Mouse (Mus musculus): Measurements from ENCODE around the gene Ube2l3.
A peak's percentile ranks its signal among the peaks of the same experiment; 100 is the strongest.
"Not testable (repeated sequence)": the region's sequence is repeated elsewhere in the genome, so short reads cannot be mapped to it uniquely, and the experiment has no call there.

Gene Ube2l3

DNA sequence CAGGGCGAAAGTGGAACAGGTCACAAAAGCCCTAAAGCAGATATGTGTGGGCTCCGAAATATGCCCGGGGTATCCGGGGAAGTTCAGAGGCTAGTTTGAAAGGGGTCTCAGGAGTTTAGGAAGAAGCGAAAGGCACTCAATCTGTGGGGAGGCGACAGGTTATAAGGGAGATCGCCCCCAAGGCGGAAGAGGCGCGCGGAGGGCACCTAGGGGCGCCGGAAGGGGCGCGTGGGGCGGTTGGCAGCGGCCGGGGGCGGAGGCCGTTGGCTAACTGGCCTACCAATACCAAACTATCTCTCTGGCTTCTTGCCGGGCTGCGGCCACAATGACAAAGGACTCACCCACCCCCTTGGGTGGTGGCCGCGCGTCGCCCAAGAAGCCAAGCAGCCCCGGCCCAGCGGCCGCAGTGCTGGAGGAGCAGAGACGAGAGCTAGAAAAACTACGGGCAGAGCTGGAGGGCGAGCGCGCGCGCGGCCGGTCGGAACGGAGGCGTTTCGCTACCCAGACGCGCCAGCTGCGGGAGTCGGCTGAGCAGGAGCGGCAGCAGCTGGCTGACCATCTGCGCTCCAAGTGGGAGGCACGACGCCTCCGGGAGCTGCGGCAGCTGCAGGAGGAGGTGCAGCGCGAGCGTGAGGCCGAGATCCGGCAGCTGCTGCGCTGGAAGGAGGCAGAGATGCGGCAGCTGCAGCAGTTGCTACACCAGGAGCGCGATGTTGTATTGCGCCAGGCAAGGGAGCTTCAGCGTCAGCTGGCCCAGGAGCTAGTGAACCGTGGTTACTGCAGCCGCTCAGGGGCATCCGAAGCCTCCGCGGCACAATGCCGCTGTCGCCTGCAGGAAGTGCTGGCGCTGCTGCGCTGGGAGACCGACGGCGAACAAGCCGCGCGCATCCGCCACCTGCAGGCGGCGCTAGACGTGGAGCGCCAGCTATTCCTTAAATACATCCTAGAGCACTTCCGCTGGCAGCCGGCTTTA is 6.2 kb upstream of the Ube2l3 start, which contains the start of gene Rimbp3:
Rimbp3 (plus strand) TSS at position 215 of the 973 bp plus-strand sequence.
- DNase-seq = peak; percentile 75 to 84

DNA sequence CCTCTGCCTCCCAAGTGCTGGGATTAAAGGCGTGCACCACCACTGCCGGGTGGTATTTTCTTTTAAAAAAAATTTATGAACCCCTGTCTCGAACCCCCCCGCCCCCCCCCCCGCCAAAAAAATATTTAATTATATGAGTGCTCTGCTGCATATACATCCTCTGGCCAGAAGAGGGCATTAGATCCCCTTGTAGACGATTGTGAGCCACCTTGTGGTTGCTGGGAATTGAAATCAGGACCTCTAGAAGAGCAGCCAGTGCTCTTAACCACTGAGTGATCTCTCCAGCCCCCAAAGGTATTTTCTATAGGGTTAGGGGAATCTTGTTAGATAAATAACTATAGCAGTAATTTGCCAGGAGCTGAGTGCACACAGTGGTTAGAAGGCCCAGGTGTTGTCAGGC is 2.5 kb upstream of the Ube2l3 start:
- peak; percentile 41 to 42 for DNase-seq

DNA sequence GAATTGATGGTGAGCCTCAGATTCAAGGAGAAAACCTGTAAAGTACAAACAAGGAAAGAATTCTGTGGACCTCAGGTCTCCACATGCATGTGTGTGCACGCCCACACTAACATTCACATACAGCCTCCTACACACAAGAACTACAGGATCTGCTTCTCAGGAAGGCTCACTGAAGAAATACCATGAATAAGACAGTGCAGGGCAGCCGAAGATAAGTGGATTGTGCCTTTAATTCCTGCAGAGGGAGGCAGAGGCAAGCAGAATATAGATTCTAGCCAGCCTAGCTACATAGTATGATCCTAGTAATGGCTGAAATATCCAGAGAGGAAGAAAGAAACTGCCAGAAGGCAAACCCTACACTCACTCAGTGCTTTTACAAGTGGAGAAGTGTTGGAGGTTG is 472 bp downstream of the Ube2l3 start:
- DNase-seq = no peak

DNA sequence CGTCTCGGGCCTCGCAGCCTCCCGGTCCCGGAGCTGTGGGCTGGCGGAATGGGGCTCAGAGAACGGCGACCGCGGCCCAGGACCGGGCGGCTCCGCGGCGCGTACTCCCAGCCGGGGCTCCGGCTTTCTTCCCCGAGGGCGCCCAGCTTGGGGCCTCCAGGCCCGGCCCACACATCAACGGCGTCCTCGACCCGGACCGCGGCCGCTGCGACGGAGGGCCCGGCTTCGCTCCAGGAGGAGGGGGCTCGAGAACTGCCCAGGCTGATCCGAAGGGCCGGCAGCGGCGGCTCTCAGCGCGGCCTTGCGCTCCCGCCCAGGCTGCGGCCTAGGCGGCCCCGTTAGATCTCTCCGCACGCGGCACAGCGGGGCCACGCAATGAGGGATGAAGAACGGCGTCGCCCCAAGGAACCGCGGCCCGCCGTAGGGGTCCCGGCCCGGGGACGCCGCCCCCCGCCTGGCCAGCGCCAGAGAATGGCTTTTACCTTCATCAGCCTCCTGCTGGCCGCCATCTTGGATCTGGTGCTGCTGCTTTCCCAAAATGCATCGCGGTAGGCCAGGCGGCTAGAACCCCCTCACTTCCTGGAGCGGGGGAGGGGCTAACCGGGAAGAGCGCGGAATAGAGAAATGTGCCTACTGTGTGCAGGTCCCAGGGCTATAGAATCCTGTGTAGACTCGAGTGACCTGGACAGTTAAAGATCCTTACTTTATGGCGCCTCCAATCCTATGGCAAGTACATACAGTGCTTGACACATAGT is 1.3 kb downstream of the Ube2l3 start:
- DNase-seq = peak; percentile 88 to 89

DNA sequence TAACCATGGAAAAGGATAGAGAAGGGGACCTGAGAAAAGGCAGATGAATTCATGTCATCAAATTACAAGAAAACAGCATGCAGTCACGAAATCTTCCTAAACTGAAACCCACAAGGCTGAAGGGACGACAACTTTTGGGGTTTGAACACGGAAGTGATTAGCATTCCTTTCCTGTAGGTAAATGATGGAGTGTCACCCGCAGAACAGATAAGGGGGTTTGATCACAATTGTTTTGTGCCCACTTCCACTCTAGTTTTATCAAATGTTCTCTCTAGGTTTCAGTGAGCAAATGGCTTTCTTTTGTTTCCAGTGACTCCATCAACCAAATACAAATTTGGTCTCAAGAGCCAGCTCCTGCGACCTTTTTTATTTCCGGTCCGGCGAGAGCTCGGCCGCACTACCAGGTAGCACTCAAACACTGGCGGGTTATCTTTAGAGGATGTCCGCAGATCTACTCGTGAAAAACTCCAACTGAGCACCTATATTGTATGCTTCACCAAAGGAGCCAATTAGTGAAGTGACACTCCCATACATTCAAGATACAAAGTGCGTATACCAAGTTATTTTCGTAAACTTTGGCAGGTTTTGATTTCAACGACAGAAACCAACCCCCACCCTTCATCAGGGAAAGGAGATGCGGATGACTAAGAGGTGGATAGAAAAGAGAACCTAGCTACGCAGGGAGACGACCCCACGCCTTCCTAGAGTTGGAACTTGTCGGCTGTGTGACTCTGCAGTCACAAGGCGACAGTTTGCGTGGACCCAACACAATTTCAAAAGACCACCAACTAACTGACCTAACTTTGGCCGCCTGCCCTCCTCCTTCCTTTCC is 2.1 kb downstream of the Ube2l3 start:
- no peak for DNase-seq

DNA sequence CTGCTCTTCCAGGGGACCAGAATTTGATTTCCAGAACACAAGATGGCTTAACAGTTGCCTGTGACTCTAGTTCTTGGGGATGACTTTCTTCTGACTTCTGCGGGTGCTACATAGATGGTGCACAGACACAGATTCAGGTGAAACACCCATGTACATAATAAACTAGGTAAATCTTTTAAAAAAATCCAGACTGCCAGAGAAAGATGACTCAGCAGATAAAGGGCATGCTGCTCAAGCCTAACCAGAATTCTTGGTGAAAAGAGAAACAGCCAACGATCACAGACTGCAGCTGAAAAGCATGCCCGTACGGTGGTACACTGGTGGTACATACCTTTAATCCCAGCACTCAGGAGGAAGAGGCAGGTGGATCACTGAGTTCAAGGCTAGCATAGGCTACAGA is 8.6 kb downstream of the Ube2l3 start:
- DNase-seq = no peak

DNA sequence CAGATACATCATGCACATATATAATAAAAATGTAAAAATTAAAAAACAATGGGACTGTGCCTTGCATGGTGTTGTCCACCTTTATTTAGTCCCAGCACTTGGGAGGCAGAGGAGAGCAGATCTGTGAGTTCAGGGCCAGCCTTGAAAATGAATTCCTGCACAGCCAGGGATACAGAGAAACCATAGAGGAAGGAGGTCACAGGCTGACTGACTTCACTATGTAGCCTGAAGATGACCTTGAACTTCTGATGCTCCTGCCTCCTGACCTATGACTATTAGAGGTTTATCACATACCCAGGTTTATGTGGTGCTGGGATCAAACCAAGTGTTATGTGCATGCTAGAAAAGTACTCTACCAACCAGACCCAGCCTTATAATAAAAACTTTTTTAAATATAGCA is 17.0 kb downstream of the Ube2l3 start:
- DNase-seq = no peak

DNA sequence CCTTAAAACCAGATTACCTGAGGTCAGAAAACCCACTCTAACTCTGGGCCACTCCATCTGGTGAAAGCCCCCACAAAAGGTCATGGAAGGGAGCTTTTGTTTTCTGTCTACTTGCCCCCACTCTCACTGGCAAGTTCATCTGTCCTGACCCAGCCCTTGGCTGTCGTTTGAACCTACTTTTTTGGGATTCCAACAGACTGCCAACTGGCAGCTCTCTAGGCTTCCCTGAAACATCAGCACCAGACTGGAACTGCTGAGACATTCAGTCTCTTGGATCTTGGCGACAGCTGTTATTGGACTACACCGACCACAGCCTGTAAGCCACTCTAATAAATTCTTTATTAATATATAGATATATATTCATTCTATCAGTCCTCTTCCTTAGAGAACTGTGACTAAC is 19.4 kb downstream of the Ube2l3 start:
- no peak for DNase-seq

DNA sequence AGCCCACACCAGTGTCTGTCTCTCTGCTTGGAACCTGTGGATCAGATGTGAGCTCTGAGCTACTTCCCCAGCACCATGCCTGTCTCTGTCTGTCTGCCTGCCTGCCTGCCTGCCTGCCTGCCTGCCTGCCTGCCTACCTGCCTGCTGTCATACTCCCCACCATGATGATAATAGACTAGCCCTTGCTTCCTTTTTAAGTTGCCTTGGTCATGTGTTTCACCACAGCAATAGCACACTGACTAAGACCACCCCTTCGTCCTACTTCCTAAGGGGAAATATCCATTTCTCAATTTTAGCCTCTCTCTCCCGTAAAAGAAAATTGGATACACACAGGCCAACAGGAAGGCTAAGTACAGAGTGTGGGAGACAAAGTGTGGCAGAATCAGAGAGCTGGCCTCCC is 20.3 kb downstream of the Ube2l3 start:
- no peak for DNase-seq

DNA sequence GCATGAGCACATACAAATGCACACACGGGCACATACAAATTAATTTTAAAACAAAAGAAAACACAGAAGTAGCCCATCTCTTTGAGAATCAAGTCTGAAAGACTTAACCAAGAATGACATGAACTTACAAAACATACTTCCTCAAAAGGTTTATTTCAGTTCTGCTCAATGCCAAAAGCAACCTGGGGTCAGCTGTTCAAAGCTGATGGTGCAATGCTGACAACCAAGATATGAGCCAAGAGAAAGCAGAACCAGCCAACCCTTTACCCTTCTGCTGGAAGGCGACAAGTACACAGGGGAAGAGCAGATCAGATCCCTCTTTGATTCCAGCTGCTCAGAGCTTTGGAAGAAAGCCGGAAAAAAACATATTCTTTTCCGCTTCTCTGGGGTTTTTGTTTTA is 21.1 kb downstream of the Ube2l3 start:
- DNase-seq = no peak

DNA sequence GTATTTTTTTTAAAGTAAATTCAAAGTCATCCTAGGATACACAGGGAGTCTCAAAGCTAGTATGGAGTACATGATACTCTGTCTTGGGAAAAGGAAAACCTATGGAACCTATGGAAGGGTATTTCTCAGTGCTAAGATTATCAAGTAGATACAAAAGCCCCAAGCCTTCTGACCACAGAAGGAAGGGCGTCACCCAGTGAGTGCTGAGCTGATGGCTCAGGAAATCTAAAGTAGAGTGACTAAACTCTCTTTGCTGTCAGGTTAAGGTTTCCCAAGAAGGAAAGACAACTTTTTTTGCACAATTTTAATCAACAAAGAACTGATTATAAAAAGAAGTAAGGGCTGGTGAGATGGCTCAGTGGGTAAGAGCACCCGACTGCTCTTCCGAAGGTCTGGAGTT is 22.7 kb downstream of the Ube2l3 start:
- no peak for DNase-seq

DNA sequence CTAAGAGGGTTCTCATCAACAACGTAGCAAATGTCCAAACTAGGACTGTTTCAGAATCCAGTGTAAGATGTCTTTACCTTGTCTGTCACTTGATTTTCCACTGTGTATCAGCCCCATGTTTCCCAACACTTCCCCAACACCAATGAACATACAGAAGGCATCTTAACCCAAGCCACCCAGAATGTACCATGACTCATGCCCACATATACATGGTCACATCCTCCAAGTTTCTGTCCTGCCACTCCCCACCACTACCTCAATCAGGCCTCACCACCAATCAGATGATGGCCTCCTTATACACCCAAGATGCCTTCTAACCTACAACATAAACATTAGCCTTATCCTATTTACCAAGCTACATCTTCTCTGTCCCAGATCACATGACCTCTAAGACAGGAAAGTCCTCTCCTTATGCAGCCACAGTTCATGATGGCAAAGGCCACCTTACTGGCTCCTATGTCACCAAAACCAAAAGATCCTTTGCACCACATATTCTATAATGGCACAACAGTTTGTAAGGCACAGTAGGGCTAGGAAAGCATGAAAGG is 24.8 kb downstream of the Ube2l3 start:
- no peak for DNase-seq

DNA sequence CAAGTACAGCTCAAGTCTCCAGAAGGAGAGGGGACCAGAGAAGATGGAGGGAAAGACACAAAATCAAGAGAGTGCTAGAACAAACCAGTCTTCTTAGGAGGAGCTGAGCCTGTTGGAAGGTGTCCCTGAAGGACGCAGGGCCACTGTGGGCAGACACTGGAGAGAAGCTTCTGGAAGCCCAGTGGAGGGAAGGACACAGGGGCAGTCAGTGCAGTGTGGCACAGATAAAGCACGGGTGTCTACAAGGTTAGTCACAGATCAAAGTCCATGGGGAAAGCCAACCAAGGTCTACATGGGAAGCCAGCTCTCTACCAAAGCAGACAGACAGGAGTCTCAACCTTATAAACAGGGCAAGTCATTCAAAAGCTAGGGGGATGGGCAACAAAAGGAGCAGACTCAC is 26.7 kb downstream of the Ube2l3 start:
- DNase-seq = no peak

DNA sequence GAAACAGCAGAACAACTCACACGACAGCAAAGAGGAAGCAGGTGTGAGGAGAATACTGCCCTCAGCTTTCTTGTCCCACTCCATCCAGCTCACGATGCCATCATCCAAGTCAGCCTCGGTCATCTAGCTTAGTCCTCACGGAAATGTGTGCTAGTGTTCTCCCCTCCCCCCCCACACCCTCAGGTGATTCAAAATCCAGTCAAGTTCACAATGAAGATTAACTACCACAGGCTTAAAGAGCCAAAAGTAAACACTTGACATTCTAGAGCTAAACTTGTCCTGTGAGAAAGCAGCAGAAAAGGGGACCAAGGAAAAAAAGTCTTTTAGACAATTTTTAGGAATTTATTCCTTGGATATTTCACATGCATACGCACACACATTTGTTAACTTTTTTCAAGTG is 34.4 kb downstream of the Ube2l3 start:
- no peak for DNase-seq

DNA sequence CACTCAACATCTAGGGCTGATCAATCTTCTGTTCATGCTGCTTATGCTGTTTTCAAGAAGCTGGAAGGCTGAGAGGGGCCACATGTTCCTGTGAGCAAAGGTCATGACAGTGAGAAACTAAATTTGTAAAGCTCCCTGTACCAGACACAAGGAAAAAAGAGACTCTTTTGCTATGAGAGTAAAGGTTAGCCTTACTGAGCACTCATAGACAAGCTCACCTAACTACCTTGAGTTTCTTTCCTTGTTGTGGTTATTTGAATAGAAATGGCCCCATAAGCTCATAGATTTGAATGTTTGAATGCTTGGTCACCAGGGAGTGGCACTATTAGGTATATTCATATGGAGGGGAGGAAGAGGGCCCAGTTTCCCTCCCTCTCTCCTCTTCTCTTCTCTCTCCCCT is 35.3 kb downstream of the Ube2l3 start:
- no peak for DNase-seq

DNA sequence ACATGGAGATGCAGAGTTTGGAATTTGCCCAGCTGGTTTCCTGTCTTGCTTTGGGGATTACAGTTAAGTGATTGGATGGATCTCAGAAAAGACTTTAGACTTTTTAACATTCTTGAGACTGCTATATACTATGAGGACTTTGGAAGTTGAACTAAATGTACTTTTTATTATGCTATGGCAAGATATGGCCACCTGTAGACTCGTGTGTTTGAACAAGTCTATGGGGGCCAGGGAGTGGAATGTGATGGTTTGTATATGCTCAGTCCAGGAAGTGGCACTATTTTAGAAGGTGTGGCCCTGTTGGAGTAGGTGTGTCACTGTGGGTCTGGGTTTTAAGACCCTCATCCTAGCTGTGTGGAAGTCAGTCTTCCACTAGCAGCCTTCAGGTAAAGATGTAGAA is 37.0 kb downstream of the Ube2l3 start:
- DNase-seq = not testable (repeated sequence)

DNA sequence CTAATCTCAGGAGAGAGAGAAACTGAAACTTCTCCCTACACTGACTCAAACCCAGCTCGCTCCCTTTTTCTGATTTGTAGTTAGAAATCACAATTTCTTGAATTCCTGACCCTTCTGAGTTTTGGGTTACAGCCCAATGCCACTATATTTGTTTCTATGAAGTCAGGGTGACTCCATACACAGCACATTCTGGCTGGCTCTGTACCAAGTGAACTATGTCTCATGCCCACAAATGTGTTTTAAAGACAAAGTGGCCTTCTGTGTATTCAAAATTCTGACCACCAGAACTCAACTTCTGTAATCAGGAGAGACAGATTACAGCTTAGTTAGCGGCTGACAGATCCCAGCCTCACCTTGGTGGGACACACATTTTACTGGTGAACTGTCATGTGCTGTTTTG is 48.1 kb downstream of the Ube2l3 start:
- no peak for DNase-seq

DNA sequence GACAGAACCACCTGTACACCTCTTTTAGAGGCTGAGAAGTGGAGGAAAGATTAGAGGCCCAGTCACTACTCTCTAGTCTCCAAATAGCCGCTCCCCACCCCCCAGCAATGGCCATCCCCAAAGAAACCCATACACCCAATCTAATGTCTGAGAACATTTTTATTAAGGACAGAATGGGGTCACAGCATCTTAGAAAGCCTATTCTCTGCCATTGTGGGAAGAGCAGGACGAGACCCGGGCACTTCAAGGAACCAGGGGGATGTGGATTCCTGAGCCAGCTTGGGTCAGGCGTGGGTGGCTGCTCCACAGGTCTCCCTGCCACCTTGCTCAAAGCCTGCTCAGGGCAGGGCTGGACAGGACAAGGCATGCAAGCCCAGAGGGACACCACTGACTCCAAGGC is 50.6 kb downstream of the Ube2l3 start:
- DNase-seq = no peak

DNA sequence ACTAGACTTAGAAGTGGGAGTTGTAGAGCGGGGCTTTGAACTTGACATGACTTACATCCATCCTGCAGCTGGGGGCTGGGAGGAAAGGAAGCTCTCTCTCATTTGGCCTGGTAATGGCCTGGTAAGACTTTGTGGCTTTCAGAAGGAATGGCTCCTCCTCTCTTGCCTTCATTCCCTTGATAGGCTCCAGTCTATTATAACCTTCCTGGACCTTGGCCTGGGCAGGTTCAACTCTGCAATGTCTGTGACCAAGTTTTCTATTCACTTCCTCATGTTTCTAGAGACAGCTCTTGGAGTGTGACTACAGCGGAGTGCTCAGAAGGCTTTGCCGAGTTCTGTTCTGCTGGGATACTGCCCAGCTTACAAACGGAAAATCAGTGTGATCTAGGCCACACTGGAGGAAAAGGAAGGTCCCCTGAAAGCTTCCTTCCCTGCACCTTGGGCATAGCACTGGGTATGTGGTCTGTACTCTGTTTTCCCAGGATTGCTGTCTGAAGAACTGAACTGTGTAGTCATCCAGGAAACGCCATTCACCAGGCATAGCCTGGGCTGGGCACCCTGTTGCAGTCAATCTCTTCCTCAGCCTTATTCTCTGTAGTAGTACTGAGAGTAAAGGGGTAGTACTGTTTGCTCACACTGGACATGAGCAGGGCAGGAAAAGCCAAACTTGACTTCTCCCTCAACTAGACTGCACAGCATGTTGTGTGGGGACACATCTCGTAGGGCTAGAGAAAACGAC is 51.8 kb downstream of the Ube2l3 start:
- DNase-seq = no peak

DNA sequence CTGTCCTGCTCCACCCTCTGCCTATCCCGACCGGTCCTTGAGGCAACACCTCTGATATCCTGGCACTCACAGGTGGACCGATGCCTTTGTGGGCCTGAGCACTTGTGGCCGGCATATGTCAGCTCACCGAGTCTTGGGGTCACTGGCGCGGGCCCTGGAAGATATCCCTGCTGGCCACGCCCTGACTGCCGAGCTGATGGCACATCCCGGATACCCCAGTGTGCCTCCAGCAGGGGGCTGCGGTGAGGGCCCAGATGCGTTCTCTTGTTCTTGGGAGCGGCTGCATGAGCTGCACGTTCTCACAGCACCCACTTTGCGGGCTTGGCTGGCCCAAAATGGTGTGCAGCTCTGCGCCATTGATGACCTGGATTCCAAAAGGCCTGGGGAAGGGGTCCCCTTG is 54.4 kb downstream of the Ube2l3 start:
- DNase-seq = peak in 1 of 2 experiments; percentile 28

DNA sequence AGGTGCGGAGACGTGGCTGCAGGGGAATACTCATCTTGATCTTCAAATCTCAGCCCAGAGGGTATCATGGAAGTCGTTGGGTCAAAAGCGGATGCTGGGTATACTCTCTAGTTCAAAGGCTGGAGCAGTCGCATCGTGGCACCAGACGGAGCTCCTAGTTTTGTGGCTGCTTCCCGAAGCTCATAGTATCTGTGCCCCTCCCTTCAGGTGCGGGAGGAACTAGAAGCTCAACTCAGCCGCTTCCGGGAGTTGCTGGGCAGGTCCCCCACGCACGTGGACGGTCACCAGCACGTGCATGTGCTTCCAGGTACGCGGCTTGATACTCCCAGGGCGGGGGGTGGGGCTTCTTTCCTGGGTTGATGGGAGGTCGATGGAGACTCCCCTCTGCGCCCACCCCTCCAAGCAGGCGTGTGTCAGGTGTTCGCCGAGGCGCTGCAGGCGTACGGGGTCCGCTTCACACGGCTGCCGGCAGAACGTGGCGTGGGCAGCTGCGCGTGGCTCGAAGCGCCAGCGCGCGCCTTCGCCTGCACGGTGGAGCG is 55.0 kb downstream of the Ube2l3 start:
- peak in 1 of 2 experiments; percentile 27 for DNase-seq

DNA sequence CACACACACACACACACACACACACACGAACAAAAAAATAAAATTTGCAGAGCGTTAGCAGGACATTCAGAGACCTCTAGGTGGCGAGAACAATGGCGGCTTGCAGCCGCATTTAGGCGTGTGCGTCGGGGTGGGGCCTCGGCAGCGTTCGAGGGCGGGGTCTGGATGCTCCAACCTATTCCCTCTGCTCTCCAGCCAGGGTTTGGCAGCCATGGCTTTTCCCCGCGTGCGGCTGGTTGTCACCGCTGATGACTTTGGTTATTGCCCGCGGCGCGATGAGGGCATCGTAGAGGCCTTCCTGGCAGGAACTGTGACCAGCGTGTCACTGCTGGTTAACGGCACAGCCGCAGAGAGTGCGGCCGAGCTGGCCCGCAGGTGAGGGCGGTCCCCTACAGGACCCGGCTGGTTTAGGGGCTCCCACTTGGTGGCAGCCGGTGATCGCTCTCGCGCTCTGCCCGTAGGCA is 55.6 kb downstream of the Ube2l3 start, which contains the start of gene Ccdc116:
Ccdc116 (minus strand) TSS at position 458 of the 464 bp plus-strand sequence.
- DNase-seq = peak; percentile 84 to 89

All from cerebellum, adult 18-20 months (tissue).